Mouse (Mus musculus) gastrocnemius, adult 18-20 months (tissue): ENCODE measurements around the gene Rhobtb3. TPM values are rescaled to one million over a fixed set of nuclear protein-coding genes. Genes with fewer than 3 reads are reported as not detected.

ENCODE experiments used
- DNase-seq: peaks from one replicate; pipeline ENCODE4 v3.0.0; 2021; ENCODE audit warnings: low spot score
- long read RNA-seq, 2 experiments: library from polyadenylated mRNA; stranded (forward); transcript quantifications; one replicate each; pipeline ENCODE4 v2.0.0; 2021
- total RNA-seq, 2 experiments: library from RNA; stranded (reverse); gene quantifications; 2 replicates each; pipeline ENCODE4 v1.2.3; 2021

Rhobtb3 gene
- total RNA-seq: 10 to 100 TPM; 15.4 to 19.0 TPM
- long read RNA-seq, experiment 1, full-length matches to known transcripts: 22 of 32 reads
- long read RNA-seq, experiment 1, partial matches to known transcripts: 3 of 32 reads
- long read RNA-seq, experiment 1, other reads (novel, unspliced or antisense): 7 of 32 reads
- long read RNA-seq, experiment 2, full-length matches to known transcripts: 18 of 22 reads
- long read RNA-seq, experiment 2, partial matches to known transcripts: 1 of 22 reads
- long read RNA-seq, experiment 2, other reads (novel, unspliced or antisense): 3 of 22 reads

DNA sequence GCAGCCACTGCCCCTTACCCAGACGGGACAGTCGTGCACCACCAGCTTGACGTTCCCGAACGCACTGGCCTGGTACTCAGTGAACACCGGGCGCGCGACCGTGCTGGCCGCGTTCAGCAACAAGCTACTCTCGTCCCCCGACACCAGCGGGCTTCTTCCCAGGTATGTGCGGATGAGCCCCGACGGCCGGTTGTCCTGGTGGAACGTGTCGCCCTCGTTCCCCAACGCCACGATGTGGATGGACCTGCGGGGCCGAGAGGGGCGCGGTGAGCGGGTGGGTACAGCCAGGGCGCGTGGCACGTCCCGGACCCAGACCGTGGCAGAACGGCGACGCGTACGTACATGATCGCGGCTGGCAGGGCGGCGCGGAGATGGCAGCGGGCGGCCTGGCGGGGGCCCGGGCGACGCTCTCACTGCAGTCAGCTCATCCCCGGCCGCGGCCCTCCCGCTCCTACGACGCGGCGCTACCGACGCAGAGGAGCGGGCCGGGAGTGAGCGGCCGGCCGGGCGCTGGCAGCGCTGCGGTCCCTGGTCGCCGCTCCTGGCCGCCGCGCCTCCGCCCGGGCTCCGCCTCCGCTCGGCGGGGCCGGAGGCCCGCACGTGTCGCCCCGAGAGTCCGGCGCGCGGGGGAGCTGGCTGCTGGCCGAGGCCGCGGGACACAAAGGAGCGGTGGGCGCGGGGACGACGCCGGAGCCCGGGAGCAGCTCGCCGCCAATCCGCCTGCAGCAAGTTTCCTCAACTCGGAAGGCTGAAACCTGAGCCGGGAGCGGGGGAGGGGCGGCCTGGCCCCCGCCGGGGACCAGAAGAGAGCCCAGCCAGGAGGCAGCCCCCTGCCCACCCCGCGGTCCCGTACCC is at the start of gene Rhobtb3:
Gene Rhobtb3, minus strand, starts transcription at position 737 of the 855 bp plus-strand sequence.
- DNase-seq: peak; percentile 62

DNA sequence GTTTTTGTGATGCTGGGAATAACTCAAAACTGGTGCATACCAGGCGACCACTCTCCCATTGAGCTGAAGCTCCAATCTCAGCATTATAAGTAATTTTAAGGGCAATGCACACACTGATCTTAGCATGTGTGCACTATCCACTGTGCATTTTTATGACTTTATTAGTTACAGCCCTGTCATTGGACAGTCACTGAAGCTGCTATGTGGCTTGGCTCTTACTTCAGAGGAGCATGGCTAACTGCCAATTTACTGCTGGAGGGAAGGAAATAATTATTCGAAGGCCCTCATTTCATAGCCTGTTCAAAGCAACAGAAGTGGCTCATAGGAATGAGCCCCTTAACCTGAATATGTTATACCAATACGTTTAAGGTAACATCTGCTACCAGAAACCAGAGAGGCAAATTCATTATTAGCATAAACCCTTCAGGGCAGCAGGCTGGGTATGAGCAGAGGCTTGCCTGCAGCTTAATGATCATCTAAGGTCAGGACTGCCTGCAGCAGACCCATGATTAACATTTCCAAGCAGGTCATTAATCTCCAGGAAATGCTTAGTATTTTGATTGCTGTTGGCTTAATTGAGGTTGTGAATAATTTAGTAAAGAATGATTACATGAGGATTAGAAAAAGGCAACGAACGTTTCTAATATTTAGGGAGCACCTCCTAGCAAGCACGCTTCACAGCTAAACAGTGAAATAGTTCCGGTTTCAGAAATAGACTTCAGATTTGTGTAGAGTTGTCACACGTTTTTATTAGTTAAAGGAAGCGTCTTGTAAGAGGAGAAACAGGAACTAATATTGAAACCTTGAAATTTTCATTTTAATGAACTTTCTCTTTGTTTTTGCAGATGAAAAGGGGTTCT is 48.7 kb upstream of the Rhobtb3 start:
- peak; percentile 8 for DNase-seq

DNA sequence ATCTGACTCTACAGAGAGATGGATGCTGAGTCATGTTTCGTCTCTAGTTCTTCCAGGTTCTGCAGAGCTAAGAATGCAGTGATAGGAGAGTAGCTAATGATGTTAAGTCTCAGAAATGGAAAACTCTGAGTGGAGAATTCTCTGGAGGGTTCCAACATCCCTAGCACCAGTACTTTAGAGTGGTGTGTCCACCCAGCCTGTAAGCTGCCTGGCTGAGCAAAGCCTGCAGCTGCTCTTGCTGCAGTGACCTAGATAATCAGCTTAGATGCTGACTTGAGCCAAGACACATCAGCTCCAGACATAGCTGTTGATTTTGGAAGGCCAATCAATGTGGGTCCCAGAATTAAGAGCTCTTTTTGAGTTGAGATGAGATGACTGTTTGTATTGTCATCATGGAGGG is 44.4 kb upstream of the Rhobtb3 start:
- peak; percentile 40 for DNase-seq

DNA sequence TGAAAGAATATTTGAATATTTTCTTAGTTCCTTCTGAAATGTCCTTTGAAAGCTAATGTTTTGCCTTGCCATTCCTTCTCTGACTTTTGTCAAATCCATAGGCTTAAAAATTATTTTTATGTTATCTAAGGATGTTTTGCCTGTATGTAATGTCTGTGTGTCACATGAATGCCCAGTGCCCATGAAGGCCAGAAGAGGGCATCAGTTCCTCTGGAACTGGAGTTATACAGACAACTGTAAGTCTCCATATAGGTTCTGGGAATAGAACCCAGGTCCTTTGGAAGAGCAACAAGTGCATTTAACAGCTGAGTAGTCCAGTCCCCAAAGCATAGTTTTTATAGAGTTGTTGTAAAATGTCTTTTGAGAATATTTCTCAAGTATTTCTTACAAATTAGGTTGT is 38.2 kb upstream of the Rhobtb3 start:
- no peak for DNase-seq

DNA sequence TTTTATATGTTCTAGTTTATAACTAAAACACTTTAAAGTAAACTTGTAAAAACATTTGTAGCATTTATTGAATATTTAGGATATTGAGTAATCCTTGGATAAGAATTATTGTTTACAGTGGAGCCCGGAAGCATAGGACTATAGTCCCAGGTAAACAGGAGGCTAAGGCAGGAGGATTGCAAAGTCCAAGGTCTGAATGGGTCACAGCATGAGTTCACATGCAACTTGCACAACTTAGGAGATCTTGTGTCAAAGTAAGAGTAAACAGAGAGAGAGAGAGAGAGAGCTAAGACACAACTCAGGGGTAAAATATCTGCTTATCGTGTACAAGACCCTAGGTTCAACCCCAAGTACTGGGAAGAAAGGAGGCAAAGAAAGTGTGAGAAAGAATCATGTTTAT is 32.9 kb upstream of the Rhobtb3 start:
- no peak for DNase-seq

DNA sequence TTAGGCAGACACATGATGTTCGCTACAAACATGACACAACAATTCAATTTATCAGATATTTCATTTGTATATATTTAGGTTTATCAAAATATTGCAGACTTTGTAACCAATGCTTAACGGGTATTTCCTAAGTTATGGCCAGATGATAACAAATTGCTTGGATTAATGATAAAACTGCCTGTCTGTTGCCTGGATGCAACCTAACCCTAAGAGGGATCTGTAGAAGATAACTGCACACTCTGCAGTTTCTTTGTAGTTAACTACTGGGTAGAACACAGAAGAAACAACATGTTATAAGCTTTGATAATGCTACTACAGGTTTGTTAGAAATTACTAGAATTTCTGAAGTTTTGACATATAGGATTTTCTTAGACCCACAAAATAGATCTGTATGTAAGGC is 32.5 kb upstream of the Rhobtb3 start:
- DNase-seq: no peak

DNA sequence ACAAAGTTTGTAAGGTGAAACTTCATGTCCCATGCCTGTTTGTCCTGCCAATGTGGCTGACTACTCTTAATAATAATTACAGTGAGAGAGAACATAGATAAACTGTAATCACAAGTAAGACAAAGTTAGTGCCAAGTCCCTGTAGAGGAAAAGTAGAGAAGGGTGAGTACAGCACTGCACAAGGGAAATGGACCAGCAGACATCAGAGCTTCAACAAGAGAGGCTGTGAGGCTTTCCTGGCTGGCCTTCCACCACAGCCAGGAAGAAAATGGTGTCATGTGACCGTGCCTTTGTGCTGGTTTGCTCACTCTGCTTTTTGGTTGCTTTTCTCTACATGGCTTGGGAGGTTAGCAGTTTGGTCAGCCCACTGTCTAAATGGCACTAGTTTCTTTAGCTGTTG is 31.9 kb upstream of the Rhobtb3 start:
- no peak for DNase-seq

DNA sequence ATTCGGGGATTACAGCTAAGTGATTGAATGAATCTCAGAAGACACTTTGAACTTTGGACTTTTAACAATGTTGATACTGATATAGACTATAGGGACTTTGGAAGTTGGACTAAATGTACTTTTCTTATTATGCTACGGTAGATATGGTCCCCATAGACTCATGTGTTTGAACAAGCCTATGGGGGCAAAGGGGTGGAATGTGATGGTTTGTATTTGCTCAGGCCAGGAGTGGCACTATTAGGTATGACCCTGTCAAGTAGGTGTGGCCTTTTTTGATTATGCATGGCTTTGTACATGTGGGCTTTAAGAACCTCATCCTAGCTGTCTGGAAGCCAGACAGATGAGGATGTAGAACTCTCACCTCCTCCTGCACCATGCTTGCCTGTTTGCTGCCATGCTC is 30.8 kb upstream of the Rhobtb3 start:
- no peak for DNase-seq

DNA sequence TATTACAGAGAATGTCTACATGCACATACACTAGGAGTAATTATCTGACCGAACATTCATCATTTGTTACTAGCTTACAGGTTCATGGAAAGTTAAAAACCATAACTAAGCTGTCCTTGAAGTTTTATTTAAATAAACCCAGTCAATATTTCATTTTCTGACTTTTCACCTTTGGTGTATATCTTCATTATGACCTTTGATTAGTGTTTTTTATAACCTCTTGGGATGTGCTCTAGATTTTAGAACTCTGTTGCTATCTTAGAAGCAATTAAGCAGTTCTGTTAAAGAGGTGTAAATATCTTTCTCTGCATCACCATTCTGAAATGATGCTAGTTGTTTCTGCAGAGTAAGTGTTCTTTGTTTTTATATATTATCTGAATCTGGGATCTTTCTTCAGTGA is 23.1 kb upstream of the Rhobtb3 start, which contains the start of gene Spata9:
Gene Spata9, plus strand, starts transcription at position 301 of the 400 bp plus-strand sequence.
- no peak for DNase-seq

DNA sequence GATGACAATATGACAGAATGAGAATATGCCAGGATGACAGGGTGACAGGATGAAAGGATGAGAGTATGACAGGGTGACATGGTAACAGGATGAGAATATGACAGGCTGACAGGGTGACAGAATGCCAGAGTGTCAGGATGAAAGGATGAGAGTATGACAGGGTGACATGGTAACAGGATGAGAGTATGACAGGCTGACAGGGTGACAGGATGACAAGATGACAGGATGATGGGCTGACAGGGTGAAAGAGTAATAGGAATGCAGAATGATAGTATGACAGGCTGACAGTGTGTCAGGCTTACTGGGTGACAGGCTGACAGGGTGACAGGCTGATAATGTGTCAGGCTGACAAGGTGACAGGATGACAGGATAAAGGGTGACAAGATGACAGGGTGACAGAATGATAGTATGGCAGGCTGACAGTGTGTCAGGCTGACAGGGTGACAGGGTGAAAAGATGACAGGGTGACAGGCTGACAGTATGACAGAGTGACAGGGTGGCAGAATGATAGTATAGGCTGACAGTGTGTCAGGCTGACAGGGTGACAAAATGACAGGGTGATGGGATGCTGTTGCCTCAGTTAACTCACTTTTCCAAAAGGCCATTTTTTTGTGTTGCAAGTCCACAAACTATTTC is 11.8 kb upstream of the Rhobtb3 start:
- no peak for DNase-seq

DNA sequence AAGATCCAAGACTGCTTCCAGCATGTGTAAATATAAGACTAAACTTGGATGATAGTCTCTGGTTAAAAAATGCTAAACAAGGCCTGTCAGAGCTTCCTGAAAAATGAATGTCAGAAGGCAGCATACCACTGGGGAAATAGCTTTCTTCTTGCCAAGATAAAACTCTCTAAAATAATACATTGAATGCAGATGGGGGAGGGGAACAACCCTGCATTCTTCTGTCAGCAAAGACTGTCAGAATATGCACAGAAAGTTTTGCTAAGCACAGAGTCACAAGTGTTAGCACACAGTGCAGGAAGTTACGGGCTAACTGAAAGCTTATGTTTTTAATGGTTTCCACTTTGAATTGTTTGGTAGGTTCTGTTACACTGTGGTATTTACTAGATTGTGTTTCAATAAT is 6.6 kb upstream of the Rhobtb3 start:
- no peak for DNase-seq

DNA sequence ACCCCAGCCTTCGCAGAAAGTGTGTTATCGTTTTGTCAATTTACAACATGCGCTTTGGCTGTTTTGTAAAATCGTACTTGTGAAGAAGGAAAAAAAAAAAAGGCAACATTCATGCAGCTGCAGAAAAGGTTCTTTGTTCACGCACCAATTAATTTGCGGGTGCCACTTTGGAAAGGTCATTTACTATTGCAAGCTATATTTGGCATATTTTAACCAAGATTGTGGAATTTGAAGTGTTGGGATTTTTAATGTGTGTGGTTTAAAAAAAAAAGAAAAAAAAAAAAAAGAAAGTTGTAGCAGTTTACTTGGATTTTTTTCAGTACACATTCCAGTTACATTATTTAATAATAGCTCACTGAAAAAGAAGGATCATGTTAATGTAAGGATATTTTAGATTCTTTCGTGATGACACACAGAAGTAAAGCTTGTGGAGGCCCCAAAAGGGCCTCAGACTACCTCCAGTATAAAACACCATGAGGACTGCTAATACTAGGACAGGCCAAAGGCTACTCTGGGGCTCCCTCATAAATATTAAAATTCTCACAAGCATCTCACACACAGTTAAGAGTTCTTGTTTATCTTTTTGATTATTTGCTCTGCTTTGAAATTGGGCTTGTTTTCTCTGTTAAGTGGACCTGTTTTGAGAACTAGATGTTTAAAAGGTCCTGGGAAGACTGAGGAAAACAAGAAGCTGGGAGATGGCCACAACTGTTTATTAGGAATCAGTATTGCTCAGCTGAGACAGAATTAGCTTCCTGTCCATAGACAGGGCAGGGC is 507 bp upstream of the Rhobtb3 start:
- DNase-seq: no peak

DNA sequence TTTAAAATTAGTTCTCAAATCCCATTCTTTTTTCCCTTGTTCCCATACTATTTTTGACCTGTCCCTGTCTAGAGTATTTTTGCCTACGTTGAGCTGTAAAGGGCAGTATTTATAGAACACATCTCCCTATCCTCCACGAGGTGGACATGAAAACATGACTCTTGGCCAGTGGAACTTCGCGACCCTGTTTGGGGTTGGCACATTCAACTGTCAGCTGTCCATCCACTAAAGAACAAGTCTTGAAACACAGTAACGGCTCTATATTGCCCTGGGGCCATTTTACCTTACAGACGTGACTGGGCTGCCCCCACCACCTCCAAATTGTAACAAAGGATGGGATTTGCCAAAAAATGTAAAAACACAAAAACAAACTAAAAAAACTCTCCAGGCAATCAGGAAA is 994 bp downstream of the Rhobtb3 start:
- peak; percentile 40 for DNase-seq

DNA sequence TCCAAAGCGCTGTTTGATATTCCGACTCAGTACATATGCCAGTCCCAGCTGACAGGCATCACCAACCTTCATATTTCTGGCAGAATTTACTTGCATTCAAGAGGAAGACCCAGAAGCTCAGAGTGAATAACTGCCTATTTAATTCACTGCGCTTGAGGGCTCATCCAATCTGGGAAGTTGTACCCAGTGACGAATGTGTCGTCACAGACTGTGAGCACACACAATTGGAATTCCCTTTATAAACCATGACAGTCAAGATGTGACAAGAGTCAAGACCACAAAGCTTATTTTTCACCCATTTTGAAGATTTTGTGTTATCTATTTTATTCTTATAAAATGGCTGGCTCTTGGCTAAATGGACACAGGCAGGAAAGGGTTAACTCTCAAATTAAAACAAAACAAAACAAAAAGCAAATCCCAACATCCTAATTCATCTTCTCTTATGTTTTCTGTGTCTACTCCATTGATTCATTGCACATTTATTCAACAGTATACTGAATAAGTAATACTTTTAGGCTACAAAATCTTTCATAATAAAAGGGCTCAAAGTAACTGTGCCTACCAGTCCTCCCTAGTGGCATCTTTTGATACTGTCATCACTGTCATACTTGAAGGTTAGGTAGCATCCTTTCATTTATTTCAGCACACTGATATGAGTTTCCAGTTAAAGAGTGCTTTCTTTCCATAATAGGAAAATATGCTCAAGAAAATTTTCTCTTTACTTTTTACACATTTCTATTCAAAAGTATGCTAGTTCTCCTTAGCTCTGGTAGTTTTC is 2.0 kb downstream of the Rhobtb3 start:
- DNase-seq: no peak

DNA sequence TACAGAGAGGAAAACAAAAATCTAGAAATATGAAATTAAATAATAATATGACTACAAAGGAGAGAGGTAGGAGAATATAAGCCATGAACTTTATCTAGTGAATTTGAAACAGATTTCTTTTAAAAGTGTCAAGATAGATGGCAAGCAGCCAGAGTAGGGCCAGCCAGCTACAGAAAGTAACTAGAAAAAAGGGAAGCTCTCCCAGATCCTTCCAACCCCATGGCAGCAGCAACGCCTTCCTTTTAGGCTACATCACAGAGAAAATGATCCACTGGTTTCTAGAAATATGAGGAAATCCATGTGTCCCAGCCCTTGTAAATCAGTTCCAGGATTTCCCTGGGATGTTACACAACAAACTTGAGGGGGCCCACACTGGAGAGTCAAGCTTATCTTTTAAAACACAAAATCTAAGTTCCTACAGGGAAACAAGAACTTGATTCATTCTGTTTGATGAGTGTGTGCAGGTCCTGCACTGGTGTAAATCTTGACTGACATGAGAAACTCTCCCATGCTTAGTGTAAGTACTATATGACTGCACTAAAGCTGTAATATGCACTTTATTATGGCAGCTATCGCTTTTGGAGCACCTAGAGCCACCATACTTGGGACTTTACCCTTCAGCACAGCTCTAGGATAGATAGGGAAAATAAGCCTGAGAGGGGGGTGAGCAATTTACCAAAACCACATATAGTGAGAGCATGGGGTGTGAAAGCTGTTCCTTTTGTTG is 2.8 kb downstream of the Rhobtb3 start:
- peak; percentile 26 for DNase-seq

DNA sequence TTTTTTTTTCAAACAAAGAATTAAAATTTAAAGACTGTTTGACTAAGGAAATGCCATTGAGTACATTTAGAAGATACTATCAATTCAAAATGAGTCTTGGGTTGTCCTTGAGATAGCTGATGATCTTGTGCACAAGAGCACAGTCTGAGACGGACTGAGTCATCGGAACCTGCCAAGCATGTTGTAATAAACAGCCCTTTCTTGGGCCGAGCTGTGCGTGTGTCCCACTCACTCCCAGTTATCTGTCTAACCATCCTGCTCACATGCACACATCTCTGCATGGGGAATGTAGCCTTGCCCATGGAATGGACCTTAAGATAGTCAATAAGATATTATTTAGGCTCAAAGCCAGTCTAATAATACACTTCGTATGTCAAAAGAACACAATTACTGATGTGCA is 4.9 kb downstream of the Rhobtb3 start:
- DNase-seq: no peak

DNA sequence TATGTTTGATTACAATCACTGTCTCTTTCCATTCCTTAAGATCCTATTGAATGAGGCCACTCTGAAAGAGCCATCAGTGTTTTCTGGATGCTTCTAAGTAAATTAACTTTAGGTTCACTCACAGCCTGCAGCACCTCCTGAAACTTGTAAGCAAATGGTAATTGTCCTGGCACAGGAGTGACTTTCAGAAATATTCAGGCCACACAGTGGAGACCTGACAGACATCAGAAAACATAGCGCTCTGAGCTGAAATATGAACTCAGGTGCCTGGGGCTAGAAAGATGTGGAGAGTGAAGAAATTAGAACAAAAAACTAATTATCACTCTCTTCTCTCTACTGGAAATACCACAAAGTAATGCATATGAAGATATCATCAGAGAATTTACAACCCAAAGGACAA is 10.4 kb downstream of the Rhobtb3 start:
- no peak for DNase-seq

DNA sequence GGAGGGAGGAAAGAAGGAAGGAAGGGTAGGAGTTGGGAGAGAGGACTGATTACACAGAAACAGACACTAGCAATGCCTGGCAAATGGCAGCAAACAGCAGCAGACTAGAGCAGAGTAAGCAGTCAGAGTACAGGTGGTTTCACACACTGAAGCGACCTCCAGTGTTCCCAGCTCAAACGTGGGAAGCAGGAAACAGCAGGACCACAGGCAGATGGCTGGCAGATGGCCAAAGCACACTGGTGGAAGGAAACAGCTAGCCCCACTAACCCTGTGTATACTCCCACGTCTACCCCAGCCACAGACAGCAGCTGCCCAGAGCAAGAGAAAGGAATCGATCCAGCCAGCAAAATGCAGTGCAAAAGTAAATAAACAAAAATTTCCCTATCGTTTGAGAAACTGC is 12.7 kb downstream of the Rhobtb3 start:
- no peak for DNase-seq

DNA sequence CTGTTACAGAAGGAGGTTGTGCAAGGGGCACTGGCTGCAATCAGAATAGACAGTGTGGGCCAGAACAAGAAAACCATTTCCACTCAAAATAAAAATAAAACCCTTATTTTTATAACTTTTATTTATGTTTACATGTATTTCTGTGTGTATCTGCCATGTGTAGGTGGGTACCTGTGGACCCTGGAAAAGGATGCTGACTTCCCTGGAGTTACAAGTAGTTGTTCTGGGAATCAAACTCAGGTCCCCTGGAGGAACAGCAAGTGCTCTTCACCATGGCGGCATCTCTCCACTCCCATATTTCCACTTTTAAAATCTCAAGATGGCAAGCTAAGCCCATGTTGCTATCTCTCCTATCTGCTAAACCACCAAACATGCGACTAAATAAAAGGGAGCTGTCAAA is 13.1 kb downstream of the Rhobtb3 start:
- DNase-seq: no peak
